Mouse (Mus musculus) myocyte (in vitro differentiated cells): ENCODE measurements at regions not wholly inside any gene's neighbourhood (a gene's known extent, or its start where the extent isn't known, plus 50 kb on each side); places are given as distances from the start of the nearest gene placed in this dataset.

Experiments used
- E2F4 ChIP-seq: IDR thresholded peaks from one replicate; pipeline ENCODE4 v1.6.1; 2011; ENCODE audit warnings: mild to moderate bottlenecking, control low read depth, moderate library complexity; ENCODE audit not compliant: insufficient read depth
- MAX ChIP-seq: IDR thresholded peaks from one replicate; pipeline ENCODE4 v1.6.1; 2011; ENCODE audit warnings: low read depth, mild to moderate bottlenecking, control low read depth
- MYOG ChIP-seq, 3 experiments: IDR thresholded peaks; one replicate each; pipeline ENCODE4 v1.6.1; 2011; ENCODE audit warnings: control low read depth in 2 of 3, low read depth in 2 of 3, mild to moderate bottlenecking in 2 of 3; ENCODE audit not compliant: insufficient read length in 2 of 3, control insufficient read depth in 1 of 3, insufficient read depth in 1 of 3
- REST ChIP-seq: IDR thresholded peaks from one replicate; pipeline ENCODE4 v1.6.1; 2011; ENCODE audit warnings: mild to moderate bottlenecking, control low read depth, moderate library complexity; ENCODE audit not compliant: insufficient read depth, insufficient read length
- USF1 ChIP-seq: IDR thresholded peaks from one replicate; pipeline ENCODE4 v1.6.1; 2011; ENCODE audit warnings: low read depth, mild to moderate bottlenecking, control low read depth, moderate library complexity

DNA sequence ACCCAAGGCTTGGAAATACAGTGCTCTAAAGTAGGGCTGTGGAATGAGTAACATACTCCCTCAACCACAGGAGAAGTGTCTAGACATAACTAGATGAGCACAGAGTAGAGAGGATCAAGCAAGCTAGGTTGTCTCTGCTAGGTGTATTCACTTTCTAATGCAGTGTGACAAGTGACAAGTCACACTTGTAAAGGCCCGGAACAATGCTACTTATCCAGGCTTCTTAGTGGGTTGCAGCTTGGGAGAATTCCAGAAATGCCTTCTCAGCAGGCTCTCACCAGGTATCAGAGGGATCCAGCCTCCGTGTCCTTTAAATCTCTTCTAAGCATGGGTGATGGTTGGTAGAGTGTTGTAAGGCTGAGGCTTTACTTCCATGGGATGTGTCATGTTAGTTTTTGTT lies 52.1 kb upstream of the Nmur2 start:
- TF ChIP-seq REST (no peak), E2F4 (no peak), MAX (no peak), MYOG (IDR thresholded peaks at IDR 0.05; ENCODE audit: control insufficient read depth in 1 of 3, insufficient read depth in 1 of 3, insufficient read length in 2 of 3, low read depth in 2 of 3) (no peak), USF1 (no peak)
